Mouse (Mus musculus) megakaryocyte, embryonic 14.5 days (primary cell): ENCODE results near the gene Abi1.

Experiments
- FLI1 ChIP-seq: IDR thresholded peaks from 2 replicates; pipeline ENCODE4 v1.6.1; 2012; ENCODE audit warnings: low read length, inconsistent platforms, mixed read lengths
- GATA1 ChIP-seq: IDR thresholded peaks from 3 replicates; pipeline ENCODE4 v1.6.1; 2012; ENCODE audit warnings: mixed read lengths, low read length, inconsistent platforms, borderline replicate concordance

- TF ChIP-seq GATA1 (no peak), FLI1 (no peak)
These were observed 36.7 kb upstream of the Abi1 start for GRCm38 (mm10) chr2:23076783-23077182.
